Mouse (Mus musculus) lung, postnatal 0 days (tissue): ENCODE results near the gene Mgmt. TPM values are rescaled to one million over a fixed set of nuclear protein-coding genes. Genes with fewer than 3 reads are reported as not detected.

Experiments used
- ATAC-seq: fragments of 200-750 bp; cut with Nextera tagmentation; 2 replicates; pipeline ENCODE4 v1.8.0; 2017; ENCODE audit warnings: moderate library complexity
- DNase-seq: peaks from one replicate; pipeline ENCODE4 v3.0.0-alpha.2; 2016; ENCODE audit warnings: low spot score
- H3K27ac ChIP-seq: fragments of 300-500 bp; sonication (generic); 2 replicates; pipeline ENCODE4 v1.5.1; 2014; ENCODE audit warnings: antibody characterized with exemption, mild to moderate bottlenecking, low read length, mixed read lengths
- H3K27me3 ChIP-seq: fragments of 300-500 bp; sonication (generic); replicated peaks from 2 replicates; pipeline ENCODE4 v1.6.1; 2014; ENCODE audit warnings: low read length, mixed read lengths; ENCODE audit not compliant: insufficient read depth
- H3K36me3 ChIP-seq: fragments of 300-500 bp; sonication (generic); 2 replicates; pipeline ENCODE4 v1.6.1; 2014; ENCODE audit warnings: low read length, mixed read lengths; ENCODE audit not compliant: insufficient read depth
- H3K4me1 ChIP-seq: fragments of 300-500 bp; sonication (generic); 2 replicates; pipeline ENCODE4 v1.6.1; 2014; ENCODE audit warnings: antibody characterized with exemption, low read depth, low read length, mixed read lengths; ENCODE audit not compliant: insufficient read depth
- H3K4me2 ChIP-seq: fragments of 300-500 bp; sonication (generic); replicated peaks from 2 replicates; pipeline ENCODE4 v1.6.1; 2014; ENCODE audit warnings: low read depth, mild to moderate bottlenecking, low read length, moderate library complexity, mixed read lengths
- H3K4me3 ChIP-seq: fragments of 300-500 bp; sonication (generic); 2 replicates; pipeline ENCODE4 v1.5.1; 2014; ENCODE audit warnings: low read depth, low read length
- H3K9ac ChIP-seq: fragments of 300-500 bp; sonication (generic); replicated peaks from 2 replicates; pipeline ENCODE4 v1.6.1; 2014; ENCODE audit warnings: low read depth, mild to moderate bottlenecking
- H3K9me3 ChIP-seq: fragments of 300-500 bp; sonication (generic); 2 replicates; pipeline ENCODE4 v1.6.1; 2016; ENCODE audit warnings: low read length, mixed read lengths
- CTCF ChIP-seq: IDR thresholded peaks from 2 replicates; pipeline ENCODE4 v1.5.1; 2016; ENCODE audit warnings: antibody characterized with exemption, mild to moderate bottlenecking
- EP300 ChIP-seq: IDR thresholded peaks from 2 replicates; pipeline ENCODE4 v1.6.1; 2016; ENCODE audit warnings: antibody characterized with exemption, mild to moderate bottlenecking, control low read depth
- WGBS: fragments of 180-500 bp; shearing (Covaris S2); extraction: QIAGEN DNeasy Blood & Tissue Kit; methylation state at CpG from one replicate; pipeline ENCODE4 v1.1.7; 2014; 5-methylcytosine and 5-hydroxymethylcytosine counted together
- polyA plus RNA-seq: library from polyadenylated mRNA; unstranded; fragments of >200 nt; fragmentation: Nextera tagmentation; extraction: Ambion mirVana; gene quantifications from 2 replicates; pipeline ENCODE4 v1.2.1, GENCODE M21; 2015

Gene Mgmt
- polyA plus RNA-seq, 1 experiment from 2014 or later: 1.8 TPM

DNA sequence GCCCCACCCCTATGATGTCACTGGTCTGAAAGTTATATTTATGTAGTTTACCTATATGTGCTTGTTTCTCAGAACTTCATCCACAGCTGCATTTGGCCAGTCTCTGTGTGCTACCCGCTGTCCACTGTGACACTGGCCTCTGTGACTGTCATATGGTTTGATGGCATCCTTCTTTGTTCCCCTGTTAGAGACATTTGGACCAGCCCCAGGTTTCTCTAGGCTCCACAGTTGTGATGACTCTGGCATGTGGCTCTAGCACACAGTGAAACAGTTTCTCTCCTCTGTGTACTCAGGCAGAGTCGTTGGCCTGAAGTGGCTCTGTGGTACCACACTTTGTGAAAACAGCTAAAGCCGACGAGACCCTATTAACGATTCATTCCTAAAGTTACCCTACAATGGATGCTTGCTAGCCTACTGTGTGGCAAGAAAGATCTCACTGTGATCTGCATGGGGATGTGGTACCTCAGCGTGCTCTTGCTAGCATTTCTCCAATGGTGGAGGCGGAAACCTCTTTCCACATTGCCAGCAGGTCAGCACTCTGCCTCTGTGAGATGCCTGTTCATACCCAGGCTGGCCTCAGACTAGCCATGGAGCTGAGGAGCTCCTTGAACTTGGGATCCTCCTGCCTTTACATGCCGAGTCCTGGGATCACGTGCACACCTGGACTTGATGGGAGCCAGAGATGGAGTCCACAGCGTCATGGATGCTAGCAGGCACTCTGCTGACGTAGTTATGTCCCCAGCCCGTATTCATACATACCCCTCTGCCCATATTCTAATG is 26.8 kb downstream of the Mgmt start:
- DNase-seq (no peak), ATAC-seq (no peak)
- no peak overlapping the region for H3K4me2 ChIP-seq
- H3K36me3 ChIP-seq: no peaks in the 10 kb centered on the region
- no peak overlapping the region for H3K4me3 ChIP-seq
- H3K27ac ChIP-seq: no peak overlapping the region
- no peak for TF ChIP-seq CTCF
- no peak for TF ChIP-seq EP300
- no peak overlapping the region for H3K9ac ChIP-seq
- no peaks in the 10 kb centered on the region for H3K9me3 ChIP-seq
- no peaks in the 10 kb centered on the region; the same call in 1 of the 2 replicates for H3K4me1 ChIP-seq
- WGBS: 80% methylated on average over 12 of the region's 12 CpGs
- no peaks in the 10 kb centered on the region for H3K27me3 ChIP-seq

DNA sequence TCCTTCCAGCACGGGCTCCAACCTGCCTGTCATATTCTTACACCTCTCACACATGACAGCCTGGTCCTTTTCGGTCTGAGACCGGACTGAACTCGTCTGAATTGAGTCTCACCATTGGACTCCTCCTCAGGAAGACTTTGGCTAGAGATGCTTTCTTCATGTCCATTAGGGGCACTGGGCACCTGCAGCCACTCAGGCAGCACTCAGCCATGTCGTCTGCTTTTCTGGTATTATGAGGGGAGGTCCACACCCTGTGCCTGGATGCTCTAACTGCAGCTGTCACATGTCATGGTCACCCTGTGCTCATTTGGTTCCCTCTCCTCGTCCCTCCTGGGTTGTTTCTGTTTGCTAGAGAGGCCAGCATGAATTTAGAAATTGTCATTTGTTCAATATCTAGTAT is 27.8 kb downstream of the Mgmt start:
- Histone ChIP-seq H3K4me2 (no peak overlapping the region), H3K4me3 (no peak overlapping the region), H3K27ac (no peak overlapping the region), H3K9me3 (no peaks in the 10 kb centered on the region), H3K4me1 (no peaks in the 10 kb centered on the region; the same call in 1 of the 2 replicates), H3K9ac (no peak overlapping the region), H3K36me3 (no peaks in the 10 kb centered on the region), H3K27me3 (no peaks in the 10 kb centered on the region)
- DNase-seq (no peak), ATAC-seq (no peak)
- 54% methylated on average over 6 of the region's 6 CpGs for WGBS
- TF ChIP-seq CTCF (no peak), EP300 (no peak)

DNA sequence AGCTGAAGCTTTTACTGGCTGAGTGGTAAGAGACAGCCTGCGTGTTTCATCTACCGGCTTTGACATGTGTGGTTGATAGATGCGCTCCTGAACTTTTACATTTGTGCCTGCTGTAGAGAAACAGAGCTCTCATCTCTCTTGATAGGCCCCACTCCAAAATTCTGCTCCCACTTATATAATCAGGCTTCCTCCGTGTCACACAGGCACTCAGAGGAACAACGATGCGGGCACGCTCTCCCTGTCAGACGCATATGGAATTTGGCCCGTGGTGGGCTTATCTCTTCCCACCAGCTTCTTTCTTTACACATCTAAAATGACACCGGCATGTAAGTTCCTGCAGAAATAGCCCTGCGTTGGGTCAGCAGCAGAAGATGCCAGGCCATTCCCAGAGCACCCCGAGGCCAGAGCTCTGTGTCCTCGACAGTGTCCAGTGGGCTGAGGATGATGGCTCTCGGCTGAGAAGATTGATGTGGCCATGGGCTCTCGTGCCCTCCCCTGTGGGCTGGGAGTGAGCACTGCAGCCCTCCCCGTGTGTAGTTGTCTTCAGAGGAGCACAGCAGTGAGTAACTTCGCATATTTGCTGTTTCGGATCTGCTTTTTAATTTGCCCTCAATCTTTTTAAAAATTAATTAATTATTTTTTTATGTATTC is 30.3 kb downstream of the Mgmt start:
- TF ChIP-seq CTCF: no peak
- no peak for TF ChIP-seq EP300
- no peak overlapping the region for H3K9ac ChIP-seq
- no peaks in the 10 kb centered on the region for H3K36me3 ChIP-seq
- ATAC-seq: no peak
- H3K27ac ChIP-seq: no peak overlapping the region
- H3K4me2 ChIP-seq: no peak overlapping the region
- H3K9me3 ChIP-seq: no peaks in the 10 kb centered on the region
- 35% methylated on average over 18 of the region's 18 CpGs for WGBS
- DNase-seq: no peak
- H3K27me3 ChIP-seq: no peaks in the 10 kb centered on the region
- no peak overlapping the region for H3K4me3 ChIP-seq
- no peaks in the 10 kb centered on the region; the same call in 1 of the 2 replicates for H3K4me1 ChIP-seq

DNA sequence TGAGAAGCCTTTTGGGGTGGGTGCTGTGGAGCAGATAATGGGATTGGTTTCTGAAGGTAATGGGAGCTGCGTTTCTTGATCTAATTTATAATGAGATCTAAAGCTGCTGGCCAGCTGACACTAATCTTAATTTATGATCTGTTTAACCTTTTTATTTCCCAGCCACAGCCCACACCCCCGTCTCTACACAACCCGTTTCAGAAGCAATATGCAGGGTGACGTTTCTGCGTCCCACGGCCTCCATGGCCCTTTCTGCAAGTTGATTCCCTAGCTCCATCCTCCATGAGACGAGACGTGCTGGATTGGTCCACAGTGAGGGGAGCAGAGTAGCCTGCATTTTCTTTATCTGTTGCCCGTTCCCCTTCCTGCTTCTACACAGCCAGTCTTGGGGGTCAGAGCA is 31.8 kb downstream of the Mgmt start:
- Histone ChIP-seq H3K4me1 (no peaks in the 10 kb centered on the region; the same call in 1 of the 2 replicates), H3K9ac (no peak overlapping the region), H3K36me3 (no peaks in the 10 kb centered on the region), H3K9me3 (no peaks in the 10 kb centered on the region), H3K27ac (no peak overlapping the region), H3K4me3 (no peak overlapping the region), H3K4me2 (no peak overlapping the region), H3K27me3 (no peaks in the 10 kb centered on the region)
- no peak for TF ChIP-seq EP300
- no peak for TF ChIP-seq CTCF
- DNase-seq (no peak), ATAC-seq (no peak)
- WGBS: 79% methylated on average over 9 of the region's 9 CpGs

DNA sequence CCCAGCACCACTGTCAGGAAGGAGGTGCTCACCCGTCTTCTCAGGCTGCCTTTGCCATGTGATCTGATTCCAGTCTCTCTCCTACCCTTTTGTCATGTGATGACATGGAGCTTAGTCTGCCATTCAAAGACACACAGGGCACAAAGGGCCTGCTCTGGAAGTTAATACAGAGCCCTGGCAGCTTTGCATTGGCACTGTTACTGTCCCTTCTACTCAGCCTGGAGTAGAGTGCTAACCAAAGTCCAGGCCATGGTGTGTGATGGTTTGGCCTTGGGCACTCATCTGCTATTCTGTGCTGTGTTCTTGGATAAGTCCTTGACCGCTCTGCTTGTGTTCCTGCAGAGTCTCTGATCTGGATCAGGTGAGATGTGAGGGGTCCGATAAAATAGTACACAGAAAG is 36.0 kb downstream of the Mgmt start:
- no peak overlapping the region for H3K4me3 ChIP-seq
- no peaks in the 10 kb centered on the region for H3K27me3 ChIP-seq
- H3K36me3 ChIP-seq: no peaks in the 10 kb centered on the region
- no peak overlapping the region for H3K9ac ChIP-seq
- no peak for DNase-seq
- H3K27ac ChIP-seq: no peak overlapping the region
- ATAC-seq: no peak
- no peak overlapping the region for H3K4me2 ChIP-seq
- H3K4me1 ChIP-seq: no peaks in the 10 kb centered on the region
- TF ChIP-seq CTCF (no peak), EP300 (no peak)
- 88% methylated on average over 3 of the region's 3 CpGs for WGBS
- H3K9me3 ChIP-seq: no peaks in the 10 kb centered on the region

DNA sequence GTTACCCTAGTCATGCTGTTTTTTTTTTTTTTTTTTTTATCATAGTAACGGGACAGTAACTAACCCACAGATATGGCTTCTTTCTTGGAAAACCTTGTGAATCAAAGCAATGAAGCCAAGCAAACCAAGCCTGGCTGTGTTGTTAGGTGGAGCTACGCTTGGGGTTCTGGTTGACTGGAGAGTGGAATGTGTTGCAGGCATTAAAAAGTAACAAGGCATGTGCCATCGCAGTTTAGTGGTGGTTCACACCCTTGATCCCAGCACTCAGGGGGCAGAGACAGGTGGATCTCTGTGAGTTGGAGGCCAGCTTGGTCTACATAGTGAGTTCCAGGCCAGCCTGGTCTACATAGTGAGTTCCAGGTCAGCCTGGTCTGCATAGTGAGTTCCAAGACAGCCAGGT is 39.0 kb downstream of the Mgmt start:
- TF ChIP-seq EP300 (no peak), CTCF (no peak)
- Histone ChIP-seq H3K27ac (no peak overlapping the region), H3K36me3 (no peaks in the 10 kb centered on the region), H3K9me3 (no peaks in the 10 kb centered on the region), H3K4me1 (no peaks in the 10 kb centered on the region), H3K4me2 (no peak overlapping the region), H3K27me3 (no peaks in the 10 kb centered on the region), H3K4me3 (no peak overlapping the region), H3K9ac (no peak overlapping the region)
- no peak for DNase-seq
- no peak for ATAC-seq
- 86% methylated on average over 3 of the region's 3 CpGs for WGBS
